Mouse (Mus musculus): ENCODE measurements around the gene Pygb. TPM values are rescaled to one million over a fixed set of nuclear protein-coding genes. Genes with fewer than 3 reads are reported as not detected.

Gene Pygb
- polyA plus RNA-seq (2015; fragmentation: Nextera tagmentation; extraction: Ambion mirVana) = 85.8 and 86.2 TPM in 2 replicates

DNA sequence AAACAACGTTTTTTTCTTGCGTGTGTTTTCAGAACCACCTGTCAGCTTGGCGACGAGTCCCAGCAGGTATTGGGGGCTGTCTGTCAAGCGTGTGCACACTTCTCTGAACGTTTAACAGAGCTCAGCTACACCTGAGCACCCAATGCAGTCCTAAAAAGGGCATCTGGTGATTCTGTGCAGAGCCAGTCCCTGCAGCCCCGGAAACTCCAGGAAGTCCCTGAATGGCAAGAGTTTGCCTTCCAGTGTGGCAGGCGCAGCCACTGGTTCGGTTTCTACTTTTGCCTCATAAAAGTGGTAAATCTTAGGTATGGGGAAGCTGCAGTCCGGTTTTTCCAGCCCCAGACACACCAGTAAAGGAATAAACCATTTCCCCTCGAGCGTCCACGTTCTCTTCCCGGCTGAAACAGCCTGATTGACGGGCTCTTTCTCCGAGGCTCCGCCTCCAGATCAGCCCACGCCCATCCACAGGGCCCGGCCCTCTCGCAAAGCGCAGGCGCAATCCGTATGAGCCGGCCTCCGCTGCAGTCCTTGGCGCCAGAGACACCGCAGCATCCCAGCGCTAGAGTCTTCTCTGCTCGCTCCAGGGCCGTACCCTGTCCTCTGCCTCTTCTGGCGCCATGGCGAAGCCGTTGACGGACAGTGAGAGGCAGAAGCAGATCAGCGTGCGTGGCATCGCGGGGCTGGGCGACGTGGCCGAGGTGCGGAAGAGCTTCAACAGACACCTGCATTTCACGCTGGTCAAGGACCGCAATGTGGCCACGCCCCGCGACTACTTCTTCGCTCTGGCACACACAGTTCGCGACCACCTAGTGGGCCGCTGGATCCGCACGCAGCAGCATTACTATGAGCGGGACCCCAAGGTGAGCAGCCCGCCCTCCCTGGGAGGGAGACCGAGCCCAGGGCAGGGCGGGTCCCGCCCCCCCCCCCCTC is at the start of gene Pygb:
TSS of gene Pygb (plus strand) at position 485 of the 930 bp plus-strand sequence.
- peak within 1 kb of the TSS; percentile 73 for H3K9ac ChIP-seq
- ATAC-seq = peak; percentile 98
- H3K9me3 ChIP-seq = no peaks in the 10 kb centered on the region
- peak within 1 kb of the TSS; percentile 83 for H3K4me3 ChIP-seq (replicated peaks)
- H3K4me1 ChIP-seq (replicated peaks) = peaks cover 20% of the 10 kb centered on the region
- peak within 1 kb of the TSS; percentile 83 for H3K27ac ChIP-seq
- no peaks in the 10 kb centered on the region for H3K36me3 ChIP-seq
- H3K4me2 ChIP-seq (replicated peaks) = peak within 1 kb of the TSS; percentile 81
- 1% methylated on average over 56 of the region's 58 CpGs for WGBS
- no peaks in the 10 kb centered on the region for H3K27me3 ChIP-seq (replicated peaks)

DNA sequence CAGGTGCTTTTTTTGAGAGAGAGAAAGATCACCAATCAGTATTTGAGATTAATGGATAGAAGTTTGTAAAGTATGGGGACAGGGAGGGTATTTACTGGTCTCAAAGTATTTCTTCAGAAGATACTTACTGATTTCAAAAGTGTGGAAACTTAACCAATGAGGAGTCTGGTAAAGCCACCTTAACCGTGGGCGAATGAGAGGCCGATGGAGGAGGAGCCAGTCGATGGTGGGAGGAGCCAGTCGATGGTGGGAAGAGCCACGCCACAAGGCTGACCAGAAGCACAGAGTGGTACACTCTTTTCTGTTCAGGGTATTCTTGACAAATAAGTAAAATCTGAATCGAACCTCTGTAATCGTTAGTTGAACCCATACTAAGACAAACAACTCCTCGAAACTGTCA is 48.7 kb upstream of the Pygb start:
- Histone ChIP-seq H3K4me3 (replicated peaks) (no peak overlapping the region), H3K4me2 (replicated peaks) (no peak overlapping the region), H3K9me3 (no peaks in the 10 kb centered on the region), H3K27ac (no peak overlapping the region), H3K4me1 (replicated peaks) (no peaks in the 10 kb centered on the region), H3K9ac (no peak overlapping the region), H3K27me3 (replicated peaks) (no peaks in the 10 kb centered on the region), H3K36me3 (no peaks in the 10 kb centered on the region)
- no peak for ATAC-seq
- 82% methylated on average over 9 of the region's 9 CpGs for WGBS

DNA sequence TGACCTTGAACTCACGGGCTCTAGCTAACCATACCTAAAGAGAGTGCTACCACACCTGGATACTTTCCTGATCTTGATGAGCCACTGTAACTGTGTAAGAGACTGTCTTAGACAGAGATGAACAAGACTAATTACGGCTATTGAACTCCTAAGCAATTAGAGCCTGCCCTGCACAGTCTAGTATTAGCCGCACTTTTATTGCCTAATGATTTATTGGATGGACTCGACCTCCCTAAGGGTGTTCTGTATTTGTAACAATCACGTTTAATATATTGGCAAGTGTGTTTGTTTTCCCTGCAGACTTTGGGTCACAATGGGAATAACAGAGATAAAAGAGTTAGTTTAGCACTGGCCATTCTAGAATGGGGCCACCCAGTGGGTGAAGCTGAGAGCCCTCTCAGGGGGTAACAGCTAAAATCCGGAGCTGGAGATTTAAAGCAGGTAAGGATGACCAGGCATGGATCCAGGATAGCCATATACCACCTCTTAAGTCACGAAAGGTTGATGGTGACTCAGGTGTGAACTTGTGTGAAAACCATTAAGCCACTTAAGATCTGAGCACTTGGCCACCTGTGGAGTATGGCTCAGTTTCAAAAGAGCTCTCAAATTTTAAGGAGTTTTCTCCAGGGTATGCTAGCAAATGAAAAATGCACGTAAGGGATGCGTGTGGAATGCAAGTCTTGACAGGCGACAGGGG is 46.2 kb upstream of the Pygb start:
- H3K9ac ChIP-seq = no peak overlapping the region
- no peaks in the 10 kb centered on the region for H3K9me3 ChIP-seq
- H3K27ac ChIP-seq = no peak overlapping the region
- H3K4me2 ChIP-seq (replicated peaks) = no peak overlapping the region
- ATAC-seq = no peak
- WGBS = 51% methylated on average over 10 of the region's 10 CpGs
- no peaks in the 10 kb centered on the region for H3K36me3 ChIP-seq
- no peaks in the 10 kb centered on the region for H3K27me3 ChIP-seq (replicated peaks)
- H3K4me3 ChIP-seq (replicated peaks) = no peak overlapping the region
- H3K4me1 ChIP-seq (replicated peaks) = no peaks in the 10 kb centered on the region

DNA sequence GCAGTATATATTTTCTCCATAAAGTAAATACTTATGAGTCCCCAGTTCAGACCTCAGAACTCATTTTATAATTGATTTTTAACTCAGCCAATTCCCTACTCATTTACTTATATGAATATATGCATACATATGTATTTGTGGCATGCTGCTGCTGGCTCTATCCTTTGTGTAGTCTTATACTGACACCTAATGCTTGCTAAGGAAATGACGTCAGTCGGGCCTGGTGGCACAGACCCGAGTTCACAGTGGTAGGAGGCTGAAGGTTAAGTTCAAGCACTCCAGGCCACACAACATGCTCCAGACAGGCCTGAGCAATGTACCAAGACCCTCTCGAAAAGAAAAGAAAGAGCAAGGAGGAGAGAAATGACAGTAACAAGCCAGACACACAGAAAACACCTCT is 45.1 kb upstream of the Pygb start:
- no peak for ATAC-seq
- Histone ChIP-seq H3K4me2 (replicated peaks) (no peak overlapping the region), H3K27ac (no peak overlapping the region), H3K4me1 (replicated peaks) (no peaks in the 10 kb centered on the region), H3K9ac (no peak overlapping the region), H3K36me3 (no peaks in the 10 kb centered on the region), H3K9me3 (no peaks in the 10 kb centered on the region), H3K27me3 (replicated peaks) (no peaks in the 10 kb centered on the region), H3K4me3 (replicated peaks) (no peak overlapping the region)
- WGBS = 54% methylated on average over 4 of the region's 4 CpGs

DNA sequence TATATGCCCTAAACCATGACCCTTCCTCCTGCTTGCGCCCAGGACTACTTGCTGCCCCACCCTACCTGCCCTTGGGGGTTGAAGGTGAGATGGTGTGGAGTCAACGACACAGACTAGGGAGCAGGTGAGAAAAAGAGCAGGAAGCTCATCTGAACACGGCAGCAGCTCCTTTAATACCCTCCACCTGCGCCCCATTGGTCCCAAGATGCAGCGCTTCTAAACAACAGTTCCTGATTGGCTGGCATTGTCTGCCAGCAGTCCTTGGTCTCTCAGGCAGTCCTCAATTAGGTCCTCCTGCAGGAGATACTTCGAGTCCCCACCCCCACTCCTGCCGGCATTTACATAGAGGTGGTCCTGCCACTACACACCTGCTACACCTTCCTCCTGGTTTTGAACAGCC is 41.5 kb upstream of the Pygb start:
- 56% methylated on average over 7 of the region's 7 CpGs for WGBS
- no peak overlapping the region for H3K4me2 ChIP-seq (replicated peaks)
- H3K27me3 ChIP-seq (replicated peaks) = no peaks in the 10 kb centered on the region
- no peaks in the 10 kb centered on the region for H3K4me1 ChIP-seq (replicated peaks)
- no peak overlapping the region for H3K27ac ChIP-seq
- no peak for ATAC-seq
- H3K9ac ChIP-seq = no peak overlapping the region
- H3K4me3 ChIP-seq (replicated peaks) = no peak overlapping the region
- no peaks in the 10 kb centered on the region for H3K9me3 ChIP-seq
- H3K36me3 ChIP-seq = no peaks in the 10 kb centered on the region

GRCm38 (mm10) chr2:150748854-150749253 is 37.7 kb upstream of the Pygb start, which contains the start of gene Entpd6:
Gene Entpd6, plus strand, starts transcription at chr2:150749042.
- H3K27ac ChIP-seq = peak within 1 kb of the TSS; percentile 86
- peak within 1 kb of the TSS; percentile 93 for H3K4me2 ChIP-seq (replicated peaks)
- peak within 1 kb of the TSS; percentile 62 for H3K4me3 ChIP-seq (replicated peaks)
- H3K36me3 ChIP-seq = peaks cover 3% of the 10 kb centered on the region; the same call in 1 of the 2 replicates
- no peaks in the 10 kb centered on the region for H3K9me3 ChIP-seq
- peak within 1 kb of the TSS; percentile 74 for H3K9ac ChIP-seq
- under 1% methylated on average over 30 of the region's 30 CpGs for WGBS
- H3K27me3 ChIP-seq (replicated peaks) = no peaks in the 10 kb centered on the region
- peaks cover 3% of the 10 kb centered on the region; the same call in 1 of the 2 replicates for H3K4me1 ChIP-seq (replicated peaks)
- ATAC-seq = peak; percentile 98

DNA sequence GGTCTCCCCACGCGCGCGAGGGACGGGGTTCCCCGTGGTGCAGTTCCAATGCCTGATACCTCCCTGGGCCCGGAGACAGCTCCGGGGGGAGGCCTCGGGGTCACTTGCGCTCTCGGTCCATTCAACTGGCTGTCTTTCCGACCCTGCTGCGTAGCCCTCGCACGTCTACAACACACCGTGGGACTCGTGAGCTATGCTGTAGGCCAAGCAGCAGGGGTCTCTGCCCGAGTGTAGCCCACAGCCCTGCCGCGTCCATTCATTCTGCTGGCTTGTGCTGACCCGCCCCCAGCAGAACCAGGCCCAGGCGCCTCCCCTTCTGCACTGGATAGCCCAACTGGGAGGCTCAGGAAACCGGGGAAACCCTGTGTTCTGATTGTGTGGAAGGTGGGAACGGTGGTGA is 37.3 kb upstream of the Pygb start:
- under 1% methylated on average over 24 of the region's 24 CpGs for WGBS
- peak; percentile 83 for ATAC-seq
- Histone ChIP-seq H3K4me1 (replicated peaks) (peaks cover 3% of the 10 kb centered on the region; the same call in 1 of the 2 replicates), H3K36me3 (peaks cover 3% of the 10 kb centered on the region; the same call in 1 of the 2 replicates), H3K9ac (peak overlapping the region; percentile 74), H3K4me2 (replicated peaks) (peak overlapping the region; percentile 93), H3K4me3 (replicated peaks) (peak overlapping the region; percentile 62), H3K27me3 (replicated peaks) (no peaks in the 10 kb centered on the region), H3K27ac (peak overlapping the region; percentile 86), H3K9me3 (no peaks in the 10 kb centered on the region)

DNA sequence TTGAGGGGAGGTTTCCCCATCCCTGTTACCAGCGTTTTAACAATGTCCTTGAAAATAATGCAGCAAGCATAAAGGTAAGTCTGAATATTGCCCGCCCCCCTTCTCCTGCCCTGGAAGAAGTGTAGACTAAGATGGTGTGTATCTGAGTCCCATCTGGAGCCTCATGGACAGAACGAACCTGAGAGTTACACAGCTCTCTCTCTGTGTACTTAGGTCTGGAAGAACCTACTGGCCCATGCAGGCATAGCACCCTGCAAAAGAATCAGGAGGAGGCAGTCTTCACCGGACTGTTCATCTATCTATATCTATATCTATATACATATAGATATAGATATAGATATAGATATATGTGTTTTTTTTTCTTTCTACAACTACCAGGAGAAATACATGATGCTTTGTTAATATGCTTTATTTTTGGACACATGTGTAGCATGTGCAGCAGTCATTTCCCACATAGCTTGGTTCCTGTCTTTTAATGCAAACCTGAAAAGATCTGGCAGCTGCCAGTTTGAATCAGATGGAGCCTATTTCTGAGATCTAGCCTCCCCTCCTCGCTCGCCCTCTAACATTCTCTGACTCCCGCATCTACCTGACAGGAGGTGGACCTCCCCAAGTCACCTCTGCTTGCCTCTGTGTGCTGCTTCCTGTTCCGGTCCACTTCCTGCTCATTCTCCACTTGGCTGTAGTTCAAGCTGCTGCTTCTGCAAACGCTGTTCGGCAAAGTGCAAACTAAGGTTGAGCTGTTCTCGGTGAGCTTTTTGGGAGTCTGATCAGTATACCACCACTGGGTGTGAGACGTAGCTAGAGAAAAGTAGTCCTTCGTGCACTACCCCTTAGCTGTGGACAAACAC is 36.2 kb upstream of the Pygb start:
- peaks cover 3% of the 10 kb centered on the region; the same call in 1 of the 2 replicates for H3K4me1 ChIP-seq (replicated peaks)
- 66% methylated on average over 13 of the region's 13 CpGs for WGBS
- no peak overlapping the region; the same call in 1 of the 2 replicates for H3K27ac ChIP-seq
- no peak for ATAC-seq
- H3K4me2 ChIP-seq (replicated peaks) = peak overlapping the region; percentile 93
- no peak overlapping the region for H3K9ac ChIP-seq
- H3K27me3 ChIP-seq (replicated peaks) = no peaks in the 10 kb centered on the region
- H3K4me3 ChIP-seq (replicated peaks) = 0 out of 2 replicates have a peak overlapping the region, but pooled peaks have one; percentile 62
- no peaks in the 10 kb centered on the region for H3K9me3 ChIP-seq
- peaks cover 3% of the 10 kb centered on the region; the same call in 1 of the 2 replicates for H3K36me3 ChIP-seq

DNA sequence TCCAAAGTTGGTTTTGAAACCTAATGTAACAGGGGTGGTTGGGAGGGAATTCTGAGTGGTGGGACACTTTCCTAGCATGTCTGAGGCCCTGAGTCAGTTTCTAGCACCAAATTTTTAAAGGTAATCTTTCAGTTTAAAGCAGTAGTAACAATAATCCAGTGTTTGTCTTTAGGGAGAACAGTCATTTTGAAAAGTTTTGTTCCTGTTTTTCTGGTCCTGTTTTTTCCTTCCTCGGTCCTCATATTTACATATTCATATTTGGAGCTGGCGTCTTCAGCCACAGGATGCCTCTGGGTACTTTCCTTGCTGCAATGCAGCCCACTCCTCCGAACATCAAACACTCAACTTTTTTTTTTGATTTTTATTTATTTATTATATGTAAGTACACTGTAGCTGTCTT is 31.5 kb upstream of the Pygb start:
- H3K36me3 ChIP-seq = peaks cover 11% of the 10 kb centered on the region; the same call in 1 of the 2 replicates
- 92% methylated on average over 3 of the region's 3 CpGs for WGBS
- H3K9me3 ChIP-seq = no peaks in the 10 kb centered on the region
- H3K9ac ChIP-seq = no peak overlapping the region
- H3K27me3 ChIP-seq (replicated peaks) = no peaks in the 10 kb centered on the region
- H3K4me1 ChIP-seq (replicated peaks) = peaks cover 3% of the 10 kb centered on the region; the same call in 1 of the 2 replicates
- H3K4me3 ChIP-seq (replicated peaks) = no peak overlapping the region
- no peak for ATAC-seq
- H3K27ac ChIP-seq = no peak overlapping the region
- no peak overlapping the region for H3K4me2 ChIP-seq (replicated peaks)

- H3K36me3 ChIP-seq = peaks cover 19% of the 10 kb centered on the region
- no peaks in the 10 kb centered on the region for H3K4me1 ChIP-seq (replicated peaks)
- WGBS = 84% methylated on average over 7 of the region's 7 CpGs
- no peaks in the 10 kb centered on the region for H3K27me3 ChIP-seq (replicated peaks)
- H3K4me2 ChIP-seq (replicated peaks) = no peak overlapping the region
- no peak for ATAC-seq
- no peaks in the 10 kb centered on the region for H3K9me3 ChIP-seq
- no peak overlapping the region for H3K9ac ChIP-seq
- no peak overlapping the region for H3K27ac ChIP-seq
- H3K4me3 ChIP-seq (replicated peaks) = no peak overlapping the region
These were observed 25.1 kb upstream of the Pygb start for GRCm38 (mm10) chr2:150761476-150761875.

DNA sequence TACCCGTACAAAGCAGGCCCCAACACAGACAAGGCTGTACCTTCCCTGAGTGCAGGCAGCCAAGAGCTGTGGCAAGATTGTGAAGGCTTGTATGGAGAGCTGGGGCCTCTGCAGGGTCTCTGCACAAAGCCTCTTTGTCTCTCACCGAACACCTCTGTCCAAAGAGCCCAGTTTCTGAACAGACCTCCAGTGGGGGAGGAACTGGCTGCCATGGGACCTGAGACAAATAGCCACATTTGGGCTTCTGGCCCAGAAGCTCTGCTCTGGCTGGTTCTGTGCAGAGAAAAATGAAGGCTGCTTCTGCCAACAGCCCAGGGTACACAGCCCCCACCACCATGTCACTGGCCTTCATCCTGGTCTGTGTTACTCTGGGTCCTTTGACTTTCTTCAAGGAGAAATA is 20.9 kb upstream of the Pygb start:
- Histone ChIP-seq H3K9ac (no peak overlapping the region), H3K4me2 (replicated peaks) (no peak overlapping the region), H3K27ac (no peak overlapping the region), H3K4me1 (replicated peaks) (no peaks in the 10 kb centered on the region; the same call in 1 of the 2 replicates), H3K9me3 (no peaks in the 10 kb centered on the region), H3K36me3 (peaks cover 10% of the 10 kb centered on the region), H3K27me3 (replicated peaks) (no peaks in the 10 kb centered on the region), H3K4me3 (replicated peaks) (no peak overlapping the region)
- 63% methylated on average over 2 of the region's 2 CpGs for WGBS
- ATAC-seq = no peak

All from intestine, embryonic 15.5 days (tissue).